Mouse (Mus musculus): ENCODE results near the gene Sdccag8.
"Not testable (repeated sequence)": the region's sequence is repeated elsewhere in the genome, so short reads cannot be mapped to it uniquely, and the experiment has no call there.

Sdccag8 gene

GRCm38 (mm10) chr1:176941286-176941990 is 127.0 kb downstream of the Sdccag8 start:
- not testable (repeated sequence) for DNase-seq (ENCODE audit: low read depth, low spot score)

GRCm38 (mm10) chr1:176943126-176943525 is 128.7 kb downstream of the Sdccag8 start:
- DNase-seq (ENCODE audit: low read depth, low spot score): no peak

- no peak for DNase-seq (ENCODE audit: low read depth, low spot score)
These were observed 129.5 kb downstream of the Sdccag8 start for GRCm38 (mm10) chr1:176943987-176944386.

GRCm38 (mm10) chr1:176944458-176945174 is 130.2 kb downstream of the Sdccag8 start:
- no peak for DNase-seq (ENCODE audit: low read depth, low spot score)

GRCm38 (mm10) chr1:176945175-176945540 is 130.7 kb downstream of the Sdccag8 start:
- no peak for DNase-seq (ENCODE audit: low read depth, low spot score)

GRCm38 (mm10) chr1:176946031-176946795 is 131.8 kb downstream of the Sdccag8 start:
- DNase-seq (ENCODE audit: low read depth, low spot score): no peak

GRCm38 (mm10) chr1:176946796-176947181 is 132.3 kb downstream of the Sdccag8 start:
- no peak for DNase-seq (ENCODE audit: low read depth, low spot score)

GRCm38 (mm10) chr1:176948861-176949260 is 134.4 kb downstream of the Sdccag8 start:
- no peak for DNase-seq (ENCODE audit: low read depth, low spot score)

- DNase-seq (ENCODE audit: low read depth, low spot score): no peak
These were observed 134.9 kb downstream of the Sdccag8 start for GRCm38 (mm10) chr1:176949320-176949719.

- DNase-seq (ENCODE audit: low read depth, low spot score): no peak
These were observed 135.6 kb downstream of the Sdccag8 start for GRCm38 (mm10) chr1:176950061-176950460.

GRCm38 (mm10) chr1:176951836-176952235 is 137.4 kb downstream of the Sdccag8 start:
- DNase-seq (ENCODE audit: low read depth, low spot score): no peak

- no peak for DNase-seq (ENCODE audit: low read depth, low spot score)
These were observed 143.9 kb downstream of the Sdccag8 start for GRCm38 (mm10) chr1:176958311-176958710.

- DNase-seq (ENCODE audit: low read depth, low spot score): no peak
These were observed 147.3 kb downstream of the Sdccag8 start for GRCm38 (mm10) chr1:176961716-176962115.

- DNase-seq (ENCODE audit: low read depth, low spot score): no peak
These were observed 148.4 kb downstream of the Sdccag8 start for GRCm38 (mm10) chr1:176962894-176963293.

- DNase-seq (ENCODE audit: low read depth, low spot score): no peak
These were observed 152.8 kb downstream of the Sdccag8 start for GRCm38 (mm10) chr1:176967299-176967698.

GRCm38 (mm10) chr1:176970635-176971478 is 156.4 kb downstream of the Sdccag8 start:
- DNase-seq (ENCODE audit: low read depth, low spot score): no peak

- no peak for DNase-seq (ENCODE audit: low read depth, low spot score)
These were observed 157.0 kb downstream of the Sdccag8 start for GRCm38 (mm10) chr1:176971479-176971797.

- no peak for DNase-seq (ENCODE audit: low read depth, low spot score)
These were observed 159.1 kb downstream of the Sdccag8 start for GRCm38 (mm10) chr1:176973356-176974088.

GRCm38 (mm10) chr1:176979235-176979634 is 164.8 kb downstream of the Sdccag8 start:
- no peak for DNase-seq (ENCODE audit: low read depth, low spot score)

GRCm38 (mm10) chr1:176980140-176980539 is 165.7 kb downstream of the Sdccag8 start:
- DNase-seq (ENCODE audit: low read depth, low spot score): no peak
